In the genomic region with DNA sequence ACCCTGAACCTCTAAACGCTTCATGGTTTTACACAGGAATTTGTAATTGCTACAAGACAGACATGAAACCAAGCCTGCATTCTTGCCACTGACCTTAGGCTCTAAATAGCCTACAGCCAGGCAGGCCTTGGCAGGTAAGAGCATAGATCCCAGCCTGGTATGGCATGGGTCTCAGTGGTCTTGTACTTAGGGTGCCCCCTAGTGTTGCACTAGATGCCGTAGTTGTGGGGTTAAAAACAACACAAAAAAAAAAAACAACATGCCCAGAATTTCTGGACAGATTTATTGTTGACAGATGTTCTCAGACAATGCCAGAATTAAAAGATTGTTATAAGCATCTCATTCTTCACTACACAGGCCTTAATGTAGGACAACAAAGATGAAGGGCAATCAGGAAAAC, we compare ENCODE assay signal across 17 mouse cellular contexts. TPM values are rescaled to one million over a fixed set of nuclear protein-coding genes. Genes with fewer than 3 reads are reported as not detected.
DNase-seq lines count a peak whose midpoint lies in the region; ATAC-seq and TF ChIP-seq lines count a peak whose summit lies in the region.
"Had no signal": no experiment of that assay in that cellular context is flagged by ENCODE, and none has a peak within 500 bp of the region (broad histone marks: within the 10 kb centered on the region; RNA-seq: fewer than 3 reads in every experiment).

No protein-coding gene starts in this region.

- no peak overlapping the region for H3K27ac ChIP-seq in hindbrain, postnatal 0 days
- no peak overlapping the region for H3K27ac ChIP-seq in hindbrain, embryonic 12.5 days
- H3K27ac ChIP-seq in lung, postnatal 0 days (ENCODE audit: low read length): no peak overlapping the region
- H3K27ac ChIP-seq in stomach, postnatal 0 days (replicated peaks): no peak overlapping the region
- H3K27ac ChIP-seq: embryonic facial prominence, embryonic 12.5 days; forebrain, embryonic 13.5 days; intestine, embryonic 15.5 days; limb, embryonic 12.5 days; neural tube, embryonic 12.5 days had no signal

- H3K4me2 ChIP-seq in hindbrain, postnatal 0 days (ENCODE audit: low read depth, low read length): no peak overlapping the region
- no peak overlapping the region for H3K4me2 ChIP-seq in hindbrain, embryonic 12.5 days (replicated peaks)
- no peak overlapping the region for H3K4me2 ChIP-seq in lung, postnatal 0 days (replicated peaks; ENCODE audit: low read depth, low read length)
- H3K4me2 ChIP-seq in stomach, postnatal 0 days (replicated peaks; ENCODE audit: low read depth): no peak overlapping the region
- H3K4me2 ChIP-seq: embryonic facial prominence, embryonic 12.5 days; forebrain, embryonic 13.5 days; intestine, embryonic 15.5 days; limb, embryonic 12.5 days; neural tube, embryonic 12.5 days had no signal

- no peaks in the 10 kb centered on the region for H3K4me1 ChIP-seq in hindbrain, postnatal 0 days (ENCODE audit: insufficient read depth, low read length)
- no peaks in the 10 kb centered on the region for H3K4me1 ChIP-seq in hindbrain, embryonic 12.5 days
- H3K4me1 ChIP-seq in lung, postnatal 0 days (ENCODE audit: insufficient read depth, low read depth, low read length): no peaks in the 10 kb centered on the region
- H3K4me1 ChIP-seq in stomach, postnatal 0 days (replicated peaks; ENCODE audit: control insufficient read depth, insufficient read depth): no peaks in the 10 kb centered on the region
- H3K4me1 ChIP-seq: embryonic facial prominence, embryonic 12.5 days; forebrain, embryonic 13.5 days; intestine, embryonic 15.5 days; limb, embryonic 12.5 days; neural tube, embryonic 12.5 days had no signal

- no peaks in the 10 kb centered on the region for H3K36me3 ChIP-seq in hindbrain, postnatal 0 days (ENCODE audit: insufficient read depth, low read length)
- no peaks in the 10 kb centered on the region for H3K36me3 ChIP-seq in hindbrain, embryonic 12.5 days
- no peaks in the 10 kb centered on the region for H3K36me3 ChIP-seq in lung, postnatal 0 days (ENCODE audit: insufficient read depth, low read length)
- no peaks in the 10 kb centered on the region for H3K36me3 ChIP-seq in stomach, postnatal 0 days (ENCODE audit: control insufficient read depth, insufficient read depth, low read length)
- H3K36me3 ChIP-seq: embryonic facial prominence, embryonic 12.5 days; G1E; intestine, embryonic 15.5 days; limb, embryonic 12.5 days; neural tube, embryonic 12.5 days had no signal

- H3K27me3 ChIP-seq in hindbrain, postnatal 0 days (ENCODE audit: insufficient read depth, low read length): no peaks in the 10 kb centered on the region
- H3K27me3 ChIP-seq in hindbrain, embryonic 12.5 days: no peaks in the 10 kb centered on the region
- no peaks in the 10 kb centered on the region for H3K27me3 ChIP-seq in lung, postnatal 0 days (replicated peaks; ENCODE audit: insufficient read depth, low read length)
- no peaks in the 10 kb centered on the region for H3K27me3 ChIP-seq in stomach, postnatal 0 days (ENCODE audit: control insufficient read depth, insufficient read depth, low read length)
- H3K27me3 ChIP-seq: embryonic facial prominence, embryonic 12.5 days; forebrain, embryonic 13.5 days; intestine, embryonic 15.5 days; limb, embryonic 12.5 days; neural tube, embryonic 12.5 days had no signal

- no peak for DNase-seq in hindbrain, postnatal 0 days (ENCODE audit: low spot score)
- DNase-seq in lung, postnatal 0 days (ENCODE audit: low spot score): no peak
- no peak for DNase-seq in lung, postnatal 4 days
- DNase-seq in adipocyte (ENCODE audit: low spot score): peak; percentile 42
- no peak for DNase-seq in stomach, postnatal 0 days (ENCODE audit: low spot score)
- DNase-seq in frontal cortex, postnatal 10 days (ENCODE audit: low spot score in 2 of 2): no peak
- DNase-seq in right cerebral cortex, adult 18-20 months: no peak
- DNase-seq: gastrocnemius, postnatal 25 days; midbrain, embryonic 14.5 days; right cerebral cortex, postnatal 25 days had no signal

- 0 out of 2 replicates have a peak, but pooled peaks have one; percentile 18 for TF ChIP-seq CTCF in hindbrain, postnatal 0 days (IDR thresholded peaks at IDR 0.05; ENCODE audit: low read depth)
- peak; percentile 35; the same call in 1 of the 2 replicates for TF ChIP-seq CTCF in lung, postnatal 0 days (IDR thresholded peaks at IDR 0.05)
- peak; percentile 39; the same call in 1 of the 2 replicates for TF ChIP-seq CTCF in stomach, postnatal 0 days (IDR thresholded peaks at IDR 0.05; ENCODE audit: low read depth)

- H3K9ac ChIP-seq in hindbrain, postnatal 0 days (replicated peaks; ENCODE audit: low read length): no peak overlapping the region
- no peak overlapping the region for H3K9ac ChIP-seq in hindbrain, embryonic 12.5 days
- no peak overlapping the region for H3K9ac ChIP-seq in lung, postnatal 0 days (replicated peaks; ENCODE audit: low read depth)
- H3K9ac ChIP-seq in stomach, postnatal 0 days (ENCODE audit: low read length): no peak overlapping the region
- H3K9ac ChIP-seq: embryonic facial prominence, embryonic 12.5 days; forebrain, embryonic 13.5 days; intestine, embryonic 15.5 days; limb, embryonic 12.5 days; neural tube, embryonic 12.5 days had no signal

- TF ChIP-seq EP300 in lung, postnatal 0 days (IDR thresholded peaks at IDR 0.05): no peak
- no peak for TF ChIP-seq EP300 in stomach, postnatal 0 days (optimal IDR thresholded peaks at IDR 0.05)

- no peak for ATAC-seq in hindbrain, postnatal 0 days
- no peak for ATAC-seq in hindbrain, embryonic 12.5 days (ENCODE audit: low FRiP score)
- ATAC-seq in lung, postnatal 0 days: no peak
- ATAC-seq in stomach, postnatal 0 days (ENCODE audit: low FRiP score, low TSS enrichment): no peak
- ATAC-seq: forebrain, embryonic 13.5 days; intestine, embryonic 15.5 days had no signal

- no peak overlapping the region for H3K4me3 ChIP-seq in hindbrain, postnatal 0 days (ENCODE audit: low read length)
- H3K4me3 ChIP-seq in hindbrain, embryonic 12.5 days: no peak overlapping the region
- no peak overlapping the region for H3K4me3 ChIP-seq in lung, postnatal 0 days (ENCODE audit: low read depth, low read length)
- H3K4me3 ChIP-seq in stomach, postnatal 0 days (ENCODE audit: low read depth, low read length): no peak overlapping the region
- H3K4me3 ChIP-seq: embryonic facial prominence, embryonic 12.5 days; forebrain, embryonic 13.5 days; intestine, embryonic 15.5 days; limb, embryonic 12.5 days; neural tube, embryonic 12.5 days had no signal

- WGBS in hindbrain, postnatal 0 days: 61% methylated on average over 2 of the region's 2 CpGs
- WGBS in hindbrain, embryonic 12.5 days: 56% methylated on average over 2 of the region's 2 CpGs
- WGBS in lung, postnatal 0 days: 44% methylated on average over 2 of the region's 2 CpGs
- WGBS in stomach, postnatal 0 days: 48% methylated on average over 2 of the region's 2 CpGs

- H3K9me3 ChIP-seq in hindbrain, postnatal 0 days (ENCODE audit: low read length): no peaks in the 10 kb centered on the region
- no peaks in the 10 kb centered on the region for H3K9me3 ChIP-seq in hindbrain, embryonic 12.5 days (replicated peaks)
- H3K9me3 ChIP-seq in lung, postnatal 0 days (ENCODE audit: low read length): no peaks in the 10 kb centered on the region
- no peaks in the 10 kb centered on the region for H3K9me3 ChIP-seq in stomach, postnatal 0 days (ENCODE audit: control insufficient read depth, low read length)
- H3K9me3 ChIP-seq: embryonic facial prominence, embryonic 12.5 days; forebrain, embryonic 13.5 days; G1E; intestine, embryonic 15.5 days; limb, embryonic 12.5 days; neural tube, embryonic 12.5 days had no signal

RNA-seq across cellular contexts. Expression of gene Gabra3, which starts 12.0 kb away (rescaled TPM):
- 36.0 and 43.5 TPM in 2 replicates for total RNA-seq in hindbrain, postnatal 0 days (2014; rRNA removed)
- 32.4 and 41.7 TPM in 2 replicates for polyA plus RNA-seq in hindbrain, postnatal 0 days (2015; fragmentation: Nextera tagmentation; extraction: Ambion mirVana)
- polyA plus RNA-seq in hindbrain, embryonic 12.5 days (2016; fragmentation: Nextera tagmentation; extraction: Ambion mirVana): 3.3 and 5.1 TPM in 2 replicates
- polyA plus RNA-seq in lung, postnatal 0 days (2015; fragmentation: Nextera tagmentation; extraction: Ambion mirVana): 0.12 TPM in 2 replicates
- polyA plus RNA-seq in stomach, postnatal 0 days (2015; fragmentation: Nextera tagmentation; extraction: Ambion mirVana): 0.51 and 0.68 TPM in 2 replicates
